Mouse (Mus musculus) heart, embryonic 12.5 days (tissue): ENCODE measurements around the gene Banp. TPM values are rescaled to one million over a fixed set of nuclear protein-coding genes. Genes with fewer than 3 reads are reported as not detected.

ENCODE experiments used
- microRNA-seq: library from miRNA; unstranded; fragments of <30 nt; microRNA quantifications from one replicate; pipeline ENCODE4, GENCODE M21; 2017
- polyA plus RNA-seq: library from polyadenylated mRNA; unstranded; fragments of >200 nt; fragmentation: Nextera tagmentation; extraction: Ambion mirVana; gene quantifications from 2 replicates; pipeline ENCODE4 v1.2.1, GENCODE M21; 2016

Banp gene
- polyA plus RNA-seq, 1 experiment from 2014 or later, result 31.8 TPM

Small RNAs within 50 kb of the gene (microRNA-seq; reads per million reads assigned to microRNA genes)
- 0.71 reads per million for gene Mir7237

Other genes starting within 250 kb of the Banp start
- gene Jph3, start 220.1 kb upstream of the Banp start, polyA plus RNA-seq, result 0.27 and 0.31 TPM in 2 replicates
- gene Klhdc4, start 120.2 kb upstream of the Banp start, polyA plus RNA-seq, result 27.7 and 28.2 TPM in 2 replicates
- 22.3 and 24.6 TPM in 2 replicates for gene Slc7a5, start 42.1 kb upstream of the Banp start, polyA plus RNA-seq
- not detected in 2 replicates for gene Car5a, start 4.8 kb upstream of the Banp start, polyA plus RNA-seq